Mouse (Mus musculus): ENCODE data around the gene Fzd4.

The Fzd4 gene

GRCm38 (mm10) chr7:89428804-89429203, 24.6 kb downstream of the Fzd4 start:
- no peak for DNase-seq

- DNase-seq, result no peak
Observed at GRCm38 (mm10) chr7:89429326-89429725, 25.2 kb downstream of the Fzd4 start.

DNA sequence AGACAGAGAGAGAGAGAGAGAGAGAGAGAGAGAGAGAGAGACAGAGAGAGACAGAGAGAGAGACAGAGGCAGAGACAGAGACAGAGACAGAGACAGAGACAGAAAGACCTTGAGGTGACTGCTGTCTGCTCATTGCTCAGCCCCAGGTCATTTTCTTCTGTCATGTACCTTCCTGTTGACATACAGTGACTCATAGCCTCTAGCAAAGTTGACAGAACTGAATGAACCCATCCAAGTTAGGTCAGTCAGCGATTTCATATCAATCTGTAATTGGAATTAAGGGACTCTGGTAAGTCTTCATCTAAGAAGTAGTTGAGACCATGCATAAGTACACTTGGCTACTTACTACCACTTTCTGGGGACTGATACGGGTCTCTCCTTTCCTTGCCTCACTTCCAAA, 27.0 kb downstream of the Fzd4 start:
- no peak for DNase-seq

GRCm38 (mm10) chr7:89433193-89433892, 29.2 kb downstream of the Fzd4 start:
- no peak for DNase-seq

DNA sequence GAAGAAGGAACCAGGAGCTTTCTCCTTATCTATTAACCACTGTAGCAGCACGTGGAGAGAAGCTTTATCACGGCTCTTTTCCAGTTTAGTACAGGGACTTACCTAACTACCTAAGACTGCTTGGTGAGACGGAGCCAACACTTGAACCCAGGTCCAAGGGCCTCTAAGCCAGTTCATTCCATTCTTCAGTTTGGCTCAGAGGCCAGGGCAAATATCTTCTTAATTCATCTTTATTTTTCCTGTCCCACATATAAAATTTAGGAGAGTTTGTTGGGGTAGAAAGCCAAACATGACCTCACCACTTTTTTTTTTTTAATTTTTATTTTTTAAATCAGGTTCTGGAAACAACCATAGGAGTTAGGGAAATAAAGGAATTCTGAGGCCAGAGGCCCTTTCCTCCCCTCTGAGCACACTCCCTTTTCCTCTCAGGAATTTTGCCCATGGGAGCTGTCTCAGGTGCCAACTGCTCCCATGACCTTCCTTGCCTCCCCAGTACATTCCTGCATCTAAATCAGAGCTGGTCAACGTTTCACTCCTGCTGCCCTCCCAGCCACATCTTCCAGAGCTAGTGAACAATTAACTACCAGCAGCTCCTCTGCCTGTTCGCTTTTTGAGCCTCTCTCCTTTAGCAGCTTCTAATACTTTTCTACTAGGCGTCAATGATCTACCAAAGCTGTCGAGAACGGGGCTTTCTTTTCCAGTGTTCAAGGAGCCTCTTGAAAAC, 29.9 kb downstream of the Fzd4 start:
- no peak for DNase-seq

DNA sequence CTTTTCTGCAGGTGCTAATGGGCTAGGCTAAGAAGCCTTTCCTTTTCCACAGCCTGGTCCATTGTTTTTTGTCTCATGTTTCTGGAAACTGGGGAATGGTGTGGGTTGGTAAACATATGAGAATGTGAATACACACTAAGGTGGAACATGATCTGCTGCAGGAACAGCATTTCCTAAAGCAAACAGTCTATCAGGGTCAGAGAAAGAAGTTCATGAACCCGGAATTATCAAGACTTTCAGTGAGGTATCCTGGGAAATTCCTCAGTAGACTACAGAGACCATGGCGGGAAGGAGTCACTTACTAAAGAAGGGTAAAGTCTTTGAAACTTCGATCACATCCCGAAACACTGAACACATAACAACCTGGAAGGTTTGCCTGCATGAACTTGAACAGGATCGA, 32.2 kb downstream of the Fzd4 start:
- no peak for DNase-seq

DNA sequence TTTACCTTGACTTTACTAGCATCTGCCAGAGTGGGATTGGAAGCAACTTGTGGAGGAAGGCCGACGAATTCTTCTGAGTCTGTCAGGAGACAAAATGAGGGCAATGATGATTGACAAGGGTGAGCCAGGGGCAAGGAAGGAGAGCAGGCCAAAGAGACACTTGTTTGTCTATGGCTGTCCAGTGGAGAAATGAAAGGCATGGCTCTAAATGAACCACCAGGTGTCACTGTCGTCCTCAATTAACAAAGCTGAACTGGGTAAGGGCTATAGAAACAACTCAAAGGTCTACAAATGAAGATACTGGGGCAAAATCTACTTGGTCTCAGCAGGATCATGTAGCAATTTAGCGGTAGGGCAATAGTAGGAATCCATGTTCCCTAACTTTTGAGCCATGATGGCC, 33.4 kb downstream of the Fzd4 start:
- DNase-seq, result no peak

DNA sequence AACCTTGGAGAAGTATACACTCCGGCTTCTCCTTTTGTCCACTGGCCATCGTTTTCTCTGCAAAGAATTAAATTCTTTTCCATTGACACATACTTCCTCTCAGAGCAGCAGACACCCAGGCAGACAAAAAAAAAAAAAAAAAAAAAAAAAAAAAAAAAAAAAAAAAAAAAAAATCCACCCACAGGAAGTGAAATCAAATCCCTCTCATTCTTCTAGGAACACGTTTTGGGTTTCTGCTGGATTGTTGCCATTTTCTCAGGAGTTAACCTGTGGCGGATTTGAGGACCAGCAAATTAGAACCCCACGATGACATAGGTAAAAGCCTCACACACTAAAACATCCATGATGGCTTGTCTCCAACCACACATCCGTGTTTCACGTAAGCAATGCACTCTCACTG, 37.1 kb downstream of the Fzd4 start:
- no peak for DNase-seq

- DNase-seq, result no peak
Observed at GRCm38 (mm10) chr7:89442242-89442641, 38.1 kb downstream of the Fzd4 start.

GRCm38 (mm10) chr7:89445137-89445536, 41.0 kb downstream of the Fzd4 start:
- no peak for DNase-seq

- DNase-seq, result no peak
Observed at GRCm38 (mm10) chr7:89450312-89450711, 46.2 kb downstream of the Fzd4 start.

GRCm38 (mm10) chr7:89456380-89457076, 52.4 kb downstream of the Fzd4 start:
- no peak for DNase-seq

GRCm38 (mm10) chr7:89459691-89460090, 55.5 kb downstream of the Fzd4 start:
- no peak for DNase-seq

GRCm38 (mm10) chr7:89460911-89461310, 56.8 kb downstream of the Fzd4 start:
- no peak for DNase-seq

DNA sequence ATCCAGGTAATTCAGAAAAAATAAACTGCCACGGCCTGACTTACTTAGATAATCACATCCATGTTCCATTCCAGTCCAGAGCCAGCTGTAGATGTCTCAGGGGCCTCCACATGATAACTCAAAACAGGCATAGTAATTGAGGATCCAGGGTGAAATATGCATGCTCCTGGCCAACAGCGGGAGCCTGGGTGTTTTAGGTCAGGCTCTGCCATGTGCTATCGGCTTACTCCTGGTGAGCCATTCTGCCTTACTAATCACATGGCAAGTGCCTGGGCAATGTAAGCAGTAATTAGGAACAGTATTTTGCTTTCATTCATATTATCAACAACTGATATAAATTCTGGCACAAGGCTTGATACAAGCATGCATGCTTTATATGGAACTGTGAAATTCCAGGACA, 57.2 kb downstream of the Fzd4 start:
- no peak for DNase-seq
